Comparison of ENCODE assay signal across 28 mouse cellular contexts in genomic region chr14:7929029-7929428, GRCm38 (mm10). TPM values are rescaled to one million over a fixed set of nuclear protein-coding genes. Genes with fewer than 3 reads are reported as not detected.
DNase-seq lines count a peak whose midpoint lies in the region; ATAC-seq and TF ChIP-seq lines count a peak whose summit lies in the region.
"Had no signal": no experiment of that assay in that cellular context is flagged by ENCODE, and none has a peak within 500 bp of the region (broad histone marks: within the 10 kb centered on the region; RNA-seq: fewer than 3 reads in every experiment).

No protein-coding gene starts in this region.

- no peak for TF ChIP-seq CTCF in liver, adult 2 months (IDR thresholded peaks at IDR 0.05; ENCODE audit: low read depth, low read length)
- TF ChIP-seq CTCF in liver, embryonic 14.5 days (IDR thresholded peaks at IDR 0.05; ENCODE audit: low read depth): no peak

- H3K27me3 ChIP-seq in liver, adult 2 months (ENCODE audit: control insufficient read depth, insufficient read depth, low read length): no peaks in the 10 kb centered on the region
- no peaks in the 10 kb centered on the region for H3K27me3 ChIP-seq in liver, embryonic 14.5 days (ENCODE audit: control insufficient read depth, insufficient read depth, low read length)
- H3K27me3 ChIP-seq: embryonic facial prominence, embryonic 15.5 days; forebrain, embryonic 15.5 days; heart, embryonic 12.5 days; limb, embryonic 15.5 days; lung, embryonic 15.5 days; midbrain, embryonic 13.5 days had no signal

- peaks cover 60% of the 10 kb centered on the region for H3K36me3 ChIP-seq in liver, adult 2 months (ENCODE audit: control insufficient read depth, insufficient read depth, low read length)
- 0 out of 2 replicates have a peak, but pooled peaks cover 2% of the 10 kb centered on the region for H3K36me3 ChIP-seq in liver, embryonic 14.5 days (replicated peaks; ENCODE audit: control insufficient read depth, insufficient read depth, low read depth)

- ATAC-seq in common myeloid progenitor, adult 5-6 weeks (replicated peaks; ENCODE audit: low read depth, poor library complexity, severe bottlenecking): peak; percentile 94
- peak; percentile 28; the same call in 1 of the 2 replicates for ATAC-seq in liver, embryonic 14.5 days (ENCODE audit: insufficient read depth)
- ATAC-seq: activated CD4-positive, CD25-positive, alpha-beta regulatory T cell, adult 4 months; forebrain, embryonic 15.5 days; inflammation-experienced regulatory T-cells, adult 6 months; midbrain, embryonic 13.5 days had no signal

- 48% methylated on average over 7 of the region's 7 CpGs for WGBS in liver, adult 2 months
- 9% methylated on average over 7 of the region's 7 CpGs for WGBS in liver, embryonic 14.5 days (ENCODE audit: insufficient replicate concordance)

- no peak for TF ChIP-seq POLR2A in liver, adult 2 months (IDR thresholded peaks at IDR 0.05; ENCODE audit: extremely low read depth, insufficient read depth, low read length)

- peak; percentile 29 for TF ChIP-seq EP300 in liver, embryonic 14.5 days (IDR thresholded peaks at IDR 0.05; ENCODE audit: low read depth)

- H3K79me2 ChIP-seq in liver, adult 2 months (ENCODE audit: control insufficient read depth, insufficient read depth, low read length): no peaks in the 10 kb centered on the region

- H3K9ac ChIP-seq in liver, adult 2 months (ENCODE audit: low read depth, low read length): no peak overlapping the region
- H3K9ac ChIP-seq in liver, embryonic 14.5 days (replicated peaks): no peak overlapping the region
- H3K9ac ChIP-seq: embryonic facial prominence, embryonic 15.5 days; forebrain, embryonic 15.5 days; heart, embryonic 12.5 days; limb, embryonic 15.5 days; lung, embryonic 15.5 days; midbrain, embryonic 13.5 days had no signal

- peak; percentile 56 for DNase-seq in liver, adult 2 months (ENCODE audit: extremely low read depth, low read depth, low spot score)
- no peak for DNase-seq in liver
- peak in 1 of 3 experiments; percentile 27 for DNase-seq in liver, embryonic 14.5 days (ENCODE audit: low read depth in 3 of 3, low spot score in 3 of 3)
- no peak for DNase-seq in spleen, postnatal 10 days (ENCODE audit: low spot score in 2 of 2)
- DNase-seq in cerebellum, adult 11 months: no peak
- no peak for DNase-seq in spleen, postnatal 4 days (ENCODE audit: low spot score in 2 of 2)
- DNase-seq: adrenal gland, adult 8-10 months; cerebellum, adult 8-10 months; gastrocnemius, postnatal 10 days; heart, adult 18-20 months; heart, postnatal 10 days; kidney, adult 18-20 months; kidney, postnatal 4 days; left cerebral cortex, postnatal 4 days; right cerebral cortex, postnatal 14 days had no signal

- no peak overlapping the region for H3K27ac ChIP-seq in liver, adult 2 months (replicated peaks; ENCODE audit: insufficient read depth, low read depth, low read length)
- no peak overlapping the region for H3K27ac ChIP-seq in liver, embryonic 14.5 days
- H3K27ac ChIP-seq: embryonic facial prominence, embryonic 15.5 days; forebrain, embryonic 15.5 days; limb, embryonic 15.5 days; lung, embryonic 15.5 days; macrophage; midbrain, embryonic 13.5 days had no signal

- no peak overlapping the region for H3K4me3 ChIP-seq in liver, adult 2 months (ENCODE audit: insufficient read depth, low read depth, low read length)
- H3K4me3 ChIP-seq in liver, embryonic 14.5 days (ENCODE audit: insufficient read depth in 1 of 2, low read depth in 2 of 2, low read length in 2 of 2): no peak overlapping the region
- H3K4me3 ChIP-seq: embryonic facial prominence, embryonic 15.5 days; forebrain, embryonic 15.5 days; heart, embryonic 12.5 days; limb, embryonic 15.5 days; lung, embryonic 15.5 days; midbrain, embryonic 13.5 days had no signal

- no peaks in the 10 kb centered on the region for H3K9me3 ChIP-seq in liver, embryonic 14.5 days (ENCODE audit: control insufficient read depth, low read length)
- H3K9me3 ChIP-seq: embryonic facial prominence, embryonic 15.5 days; forebrain, embryonic 15.5 days; heart, embryonic 12.5 days; limb, embryonic 15.5 days; lung, embryonic 15.5 days; midbrain, embryonic 13.5 days had no signal

- no peaks in the 10 kb centered on the region for H3K4me1 ChIP-seq in liver, adult 2 months (ENCODE audit: control insufficient read depth, insufficient read depth, low read length)
- peaks cover 0 to 8% of the 10 kb centered on the region in 2 experiments; a peak in 2 of 4 replicates for H3K4me1 ChIP-seq in liver, embryonic 14.5 days (replicated peaks; ENCODE audit: control insufficient read depth in 2 of 2, insufficient read depth in 2 of 2, low read length in 1 of 2)
- H3K4me1 ChIP-seq: forebrain, embryonic 15.5 days; lung, embryonic 15.5 days; midbrain, embryonic 13.5 days had no signal

- H3K4me2 ChIP-seq in liver, embryonic 14.5 days (ENCODE audit: low read depth): no peak overlapping the region
- H3K4me2 ChIP-seq: embryonic facial prominence, embryonic 15.5 days; forebrain, embryonic 15.5 days; heart, embryonic 12.5 days; limb, embryonic 15.5 days; lung, embryonic 15.5 days; midbrain, embryonic 13.5 days had no signal

RNA-seq across cellular contexts. Expression of gene Gm45521, which starts 28.1 kb away (rescaled TPM):
- not detected in 2 replicates for total RNA-seq in liver, adult 2 months (2014; rRNA removed)
- polyA plus RNA-seq in liver, adult 2 months (2012; rRNA removed): not detected in 2 replicates
- total RNA-seq in common myeloid progenitor, adult 5-6 weeks (2017): not detected in 2 replicates
- not detected in 2 replicates for polyA plus RNA-seq in liver, embryonic 14.5 days (2012; rRNA removed)
- not detected in 2 replicates for polyA plus RNA-seq in liver, embryonic 14.5 days (2014; fragmentation: Nextera tagmentation; extraction: Ambion mirVana)
- total RNA-seq: adrenal gland, adult 8-10 months; gastrocnemius, postnatal 10 days; heart, adult 18-20 months; heart, postnatal 10 days; left cerebral cortex, postnatal 4 days had no signal
- polyA plus RNA-seq: activated CD4-positive, CD25-positive, alpha-beta regulatory T cell, adult 4 months; embryonic facial prominence, embryonic 15.5 days; forebrain, embryonic 15.5 days; heart, embryonic 12.5 days; hindbrain, embryonic 11.5 days; inflammation-experienced regulatory T-cells, adult 6 months; kidney, embryonic 16.5 days; limb, embryonic 15.5 days; lung, embryonic 15.5 days; macrophage; neural tube, embryonic 11.5 days had no signal
